Mouse (Mus musculus) MEL-GATA-1-ER (cell line): Measurements from ENCODE around the gene Sugct.

Experiments used
- DNase-seq: peaks from one replicate; pipeline ENCODE4 v3.0.0-alpha.2; 2012; ENCODE audit warnings: low read depth; ENCODE audit errors: extremely low read depth

Sugct gene

GRCm38 (mm10) chr13:17297462-17298005, 397.8 kb downstream of the Sugct start:
- DNase-seq = no peak

DNA sequence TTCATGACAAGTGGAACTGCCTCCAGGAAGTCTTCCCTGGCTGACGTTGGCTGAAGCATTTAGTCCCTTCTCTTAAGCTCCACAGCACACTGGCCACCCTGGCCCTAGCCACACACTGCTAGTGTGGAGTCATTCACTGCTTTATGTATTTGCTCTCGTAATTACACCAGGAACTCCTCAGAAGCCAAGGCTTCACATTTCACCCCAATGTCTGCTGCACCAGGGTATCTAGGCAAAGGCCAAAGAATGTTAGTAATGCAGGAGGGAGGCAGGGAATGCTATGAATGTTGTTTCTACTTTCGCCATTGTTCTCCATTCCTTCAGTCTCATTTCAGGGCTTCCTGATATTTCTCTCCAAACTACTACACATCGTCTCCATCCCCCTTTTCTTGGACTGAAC, 398.4 kb downstream of the Sugct start:
- no peak for DNase-seq

DNA sequence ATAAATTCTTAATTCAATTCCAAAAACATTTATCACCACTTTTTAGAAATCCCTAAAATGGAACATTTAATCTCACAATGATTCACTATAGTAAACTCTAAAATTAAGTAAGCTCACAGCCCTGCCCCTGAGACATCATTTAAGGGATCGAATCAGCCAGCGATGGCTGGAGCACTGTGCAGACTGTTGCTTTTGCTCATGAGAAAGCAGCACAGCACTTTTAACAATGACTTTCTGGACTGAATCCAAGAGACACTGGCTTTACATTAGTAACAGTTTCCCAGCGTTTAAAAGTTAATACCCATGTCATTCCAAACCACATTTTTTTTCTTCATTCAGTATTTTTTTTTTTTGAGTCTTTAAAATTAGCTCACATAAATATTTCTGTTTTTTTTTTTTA, 398.9 kb downstream of the Sugct start:
- DNase-seq = no peak

DNA sequence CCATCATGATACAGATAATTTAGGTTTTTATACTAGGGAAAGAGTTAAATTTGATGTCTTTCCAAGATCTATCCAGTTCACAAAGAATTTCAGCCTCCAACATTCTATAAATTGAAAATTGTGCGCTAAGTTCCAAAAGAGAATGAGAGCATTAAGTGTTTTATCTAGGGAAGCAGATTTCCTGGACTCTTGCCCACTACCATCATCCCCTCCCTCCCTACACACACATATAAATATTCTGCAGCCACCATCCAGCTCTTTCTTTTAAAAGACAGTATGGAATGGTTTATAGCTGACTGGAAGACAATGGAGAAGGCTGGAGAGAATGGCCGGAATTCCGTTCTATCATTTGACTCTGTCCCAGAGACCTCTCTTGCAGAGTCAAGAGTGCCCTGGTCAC, 404.3 kb downstream of the Sugct start:
- DNase-seq = no peak

GRCm38 (mm10) chr13:17288377-17288776, 407.0 kb downstream of the Sugct start:
- no peak for DNase-seq

DNA sequence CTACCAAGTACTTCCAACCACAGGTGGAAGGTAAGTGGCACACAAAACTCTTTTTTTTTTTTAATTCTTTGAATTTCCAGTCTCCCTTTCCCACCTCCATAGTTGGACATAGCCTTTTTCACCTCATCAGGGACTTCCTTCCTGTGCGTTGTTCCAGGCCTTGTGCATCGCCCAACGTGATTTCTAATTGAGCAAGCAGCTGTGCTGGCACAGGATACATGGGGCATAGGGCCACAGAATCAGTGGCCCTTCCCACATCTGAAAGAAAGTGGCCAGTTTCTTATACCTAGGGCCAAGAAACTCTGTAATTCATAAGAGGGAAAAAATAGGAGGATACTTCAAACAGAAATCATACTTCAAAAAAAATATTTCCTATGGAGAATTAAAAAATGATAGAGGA, 449.4 kb downstream of the Sugct start:
- no peak for DNase-seq

DNA sequence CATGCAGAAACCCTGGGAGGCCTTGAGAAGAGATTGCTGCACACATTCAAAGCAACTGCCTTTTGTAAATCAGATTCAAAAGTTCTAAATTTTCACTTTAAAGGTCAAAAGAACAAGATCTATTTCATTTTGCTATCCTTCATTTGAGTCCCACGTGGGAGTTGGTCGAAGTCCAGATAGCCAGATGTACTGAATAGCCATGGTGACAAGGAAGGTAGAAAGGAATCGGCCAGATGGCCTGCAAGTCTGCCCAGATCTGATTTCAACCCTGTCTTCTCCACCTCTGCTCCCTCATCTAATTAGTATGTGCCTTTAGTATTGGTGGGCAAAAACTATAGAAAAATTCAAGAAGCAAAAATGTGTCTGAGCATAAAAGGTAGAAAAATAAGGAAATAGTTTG, 478.8 kb downstream of the Sugct start:
- DNase-seq = no peak

- no peak for DNase-seq
These were observed 482.7 kb downstream of the Sugct start for GRCm38 (mm10) chr13:17212681-17213080.

GRCm38 (mm10) chr13:17190180-17190762, 505.1 kb downstream of the Sugct start:
- DNase-seq = no peak

DNA sequence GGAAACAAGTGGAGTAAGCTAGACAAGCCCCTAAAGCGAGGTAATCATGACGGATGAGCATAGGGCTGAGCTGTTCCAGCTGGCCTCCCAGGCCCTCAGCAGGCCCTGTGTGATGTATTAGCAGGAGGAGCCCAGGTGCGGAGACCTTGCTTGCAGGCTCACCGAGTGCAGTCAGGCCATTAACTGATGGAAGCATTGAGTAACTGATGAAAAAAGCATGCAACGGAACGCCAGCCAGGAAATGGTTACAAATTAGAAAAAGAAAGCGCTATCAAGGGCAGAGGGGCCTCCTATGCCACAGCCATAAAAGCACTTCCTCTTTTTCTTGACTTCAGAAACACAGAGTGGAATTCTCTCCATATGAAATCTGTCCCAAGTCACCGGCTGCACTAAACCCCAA, 510.1 kb downstream of the Sugct start:
- DNase-seq = no peak

- no peak for DNase-seq
These were observed 529.4 kb downstream of the Sugct start for GRCm38 (mm10) chr13:17165917-17166316.

- DNase-seq = no peak
These were observed 530.6 kb downstream of the Sugct start for GRCm38 (mm10) chr13:17164721-17165120.

GRCm38 (mm10) chr13:17146441-17146992, 548.8 kb downstream of the Sugct start:
- no peak for DNase-seq

DNA sequence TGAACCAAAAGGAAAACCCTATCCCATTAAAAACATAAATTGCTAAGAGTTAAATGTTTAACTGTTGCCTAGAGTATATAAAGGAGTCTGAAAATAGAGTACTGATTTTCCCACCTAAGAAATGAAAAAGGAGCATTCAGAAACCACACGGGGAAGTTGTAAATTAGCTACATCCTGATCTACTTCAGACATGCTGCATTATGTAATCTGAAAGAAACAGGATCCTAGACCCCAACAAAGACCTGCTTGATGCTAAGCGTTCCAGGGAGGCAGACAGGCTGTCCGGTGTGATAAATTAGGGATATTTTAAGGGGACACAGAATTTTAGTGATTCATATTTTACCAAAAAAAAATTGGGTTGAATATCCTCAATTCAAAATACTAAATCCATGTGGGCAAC, 579.3 kb downstream of the Sugct start:
- no peak for DNase-seq

DNA sequence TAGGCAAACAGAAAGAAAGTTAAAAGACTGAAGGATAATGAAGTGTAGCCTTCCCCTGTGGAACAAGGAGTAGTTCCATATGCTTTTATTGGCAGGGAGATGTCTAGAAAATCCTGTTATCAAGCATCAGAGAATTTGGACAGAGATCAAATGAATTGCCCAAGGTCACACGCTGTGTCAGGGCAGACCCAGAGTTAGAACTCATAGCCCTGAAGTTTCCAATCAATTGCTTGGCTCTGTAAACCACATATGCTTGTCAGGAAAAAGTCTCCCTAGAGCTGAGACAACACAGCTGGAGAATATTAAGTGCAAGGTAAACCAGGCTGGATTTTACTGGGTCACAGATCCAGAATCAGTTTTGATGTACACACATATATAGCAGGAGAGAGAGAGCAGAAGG, 593.0 kb downstream of the Sugct start:
- DNase-seq = no peak

GRCm38 (mm10) chr13:17086547-17086946, 608.8 kb downstream of the Sugct start:
- no peak for DNase-seq

DNA sequence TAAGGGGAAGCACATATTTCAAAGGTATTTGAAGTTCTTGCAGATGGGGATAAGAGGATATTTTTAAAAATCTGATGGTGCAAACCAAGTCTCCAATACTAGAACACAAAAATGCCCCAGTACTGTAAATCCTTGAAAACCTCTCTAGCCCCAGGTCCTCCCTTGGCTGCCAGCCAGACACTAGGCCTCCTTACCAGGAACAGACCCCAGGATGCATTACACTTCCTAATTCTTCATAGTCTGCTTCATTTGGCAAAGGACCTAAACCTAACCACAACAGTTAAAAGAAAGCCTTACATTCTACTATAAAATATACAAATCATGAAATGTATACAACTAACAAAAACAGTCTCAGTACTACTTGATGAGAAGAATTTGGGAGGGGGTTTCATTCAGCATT, 609.2 kb downstream of the Sugct start:
- DNase-seq = no peak

DNA sequence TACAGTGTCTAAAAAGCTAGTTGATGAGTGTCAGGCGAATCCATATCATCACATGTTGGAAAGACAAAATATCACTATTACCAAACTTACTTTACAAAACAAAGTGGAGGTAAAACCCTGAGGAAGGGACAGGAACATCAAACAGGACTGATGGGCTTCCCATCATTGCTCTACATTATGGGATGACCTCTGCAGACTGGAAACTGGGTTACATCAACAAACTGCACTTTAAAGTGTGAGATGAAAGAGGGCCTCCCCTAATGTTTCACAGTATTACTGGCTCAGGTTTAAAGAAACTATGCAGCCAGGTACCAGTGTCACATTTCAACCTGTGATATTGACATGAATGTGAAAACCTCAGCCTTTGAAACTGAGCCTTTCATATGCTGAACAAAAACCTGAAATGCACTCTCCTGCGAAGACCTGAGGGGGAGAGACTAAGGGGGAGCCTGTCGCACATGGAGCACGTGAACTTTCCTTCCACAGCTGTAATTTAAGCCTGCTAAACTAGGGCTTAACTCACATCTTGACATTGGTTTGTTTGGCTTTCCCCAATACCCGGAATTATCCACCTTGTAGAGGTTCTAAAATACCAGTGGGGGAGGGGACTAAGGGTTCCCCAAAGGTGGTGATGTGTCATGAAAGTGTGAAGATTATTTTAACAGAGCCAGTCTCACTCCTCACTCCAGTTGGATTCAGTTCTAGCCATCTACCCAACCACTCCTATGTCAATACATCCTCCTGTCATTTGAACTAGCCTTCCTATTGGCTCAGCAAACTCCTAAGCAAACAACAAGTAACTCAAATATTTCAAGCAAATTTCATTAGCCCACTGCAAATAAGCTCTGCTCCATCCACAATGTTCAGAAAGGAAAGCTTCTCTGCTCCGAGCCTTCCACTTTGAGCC, 610.2 kb downstream of the Sugct start:
- DNase-seq = no peak

GRCm38 (mm10) chr13:17081618-17082017, 613.7 kb downstream of the Sugct start:
- no peak for DNase-seq

- no peak for DNase-seq
These were observed 629.8 kb downstream of the Sugct start for GRCm38 (mm10) chr13:17065552-17065951.

- no peak for DNase-seq
These were observed 638.7 kb downstream of the Sugct start for GRCm38 (mm10) chr13:17056650-17057049.
